Mouse (Mus musculus): ENCODE data around the gene Slc35g1. TPM values are rescaled to one million over a fixed set of nuclear protein-coding genes. Genes with fewer than 3 reads are reported as not detected.
A peak's percentile ranks its signal among the peaks of the same experiment; 100 is the strongest.

Slc35g1 gene
- polyA plus RNA-seq (2014; fragmentation: Nextera tagmentation; extraction: Ambion mirVana) = 8.9 and 10.9 TPM in 2 replicates

- peak; percentile 90 for ATAC-seq (ENCODE audit: insufficient number of reproducible peaks, insufficient read depth, low FRiP score, low read depth)
- 1% methylated on average over 65 of the region's 90 CpGs for WGBS
- Histone ChIP-seq H3K27ac (ENCODE audit: low read length) (no peak within 1 kb of the TSS), H3K4me1 (ENCODE audit: control insufficient read depth, insufficient read depth, low read length) (no peaks in the 10 kb centered on the region), H3K9ac (replicated peaks; ENCODE audit: low read depth, low read length) (peak within 1 kb of the TSS; percentile 57), H3K36me3 (ENCODE audit: control insufficient read depth, insufficient read depth, low read length) (no peaks in the 10 kb centered on the region), H3K9me3 (ENCODE audit: control insufficient read depth, low read depth, low read length) (no peaks in the 10 kb centered on the region), H3K4me3 (ENCODE audit: low read depth, low read length) (peak within 1 kb of the TSS; percentile 54), H3K4me2 (replicated peaks; ENCODE audit: low read depth, low read length) (peak within 1 kb of the TSS; percentile 79), H3K27me3 (ENCODE audit: control insufficient read depth, insufficient read depth, low read length) (no peaks in the 10 kb centered on the region)
These were observed at the start of gene Slc35g1 for GRCm38 (mm10) chr19:38395701-38396632. Slc35g1 (plus strand) TSS chr19:38395980.

DNA sequence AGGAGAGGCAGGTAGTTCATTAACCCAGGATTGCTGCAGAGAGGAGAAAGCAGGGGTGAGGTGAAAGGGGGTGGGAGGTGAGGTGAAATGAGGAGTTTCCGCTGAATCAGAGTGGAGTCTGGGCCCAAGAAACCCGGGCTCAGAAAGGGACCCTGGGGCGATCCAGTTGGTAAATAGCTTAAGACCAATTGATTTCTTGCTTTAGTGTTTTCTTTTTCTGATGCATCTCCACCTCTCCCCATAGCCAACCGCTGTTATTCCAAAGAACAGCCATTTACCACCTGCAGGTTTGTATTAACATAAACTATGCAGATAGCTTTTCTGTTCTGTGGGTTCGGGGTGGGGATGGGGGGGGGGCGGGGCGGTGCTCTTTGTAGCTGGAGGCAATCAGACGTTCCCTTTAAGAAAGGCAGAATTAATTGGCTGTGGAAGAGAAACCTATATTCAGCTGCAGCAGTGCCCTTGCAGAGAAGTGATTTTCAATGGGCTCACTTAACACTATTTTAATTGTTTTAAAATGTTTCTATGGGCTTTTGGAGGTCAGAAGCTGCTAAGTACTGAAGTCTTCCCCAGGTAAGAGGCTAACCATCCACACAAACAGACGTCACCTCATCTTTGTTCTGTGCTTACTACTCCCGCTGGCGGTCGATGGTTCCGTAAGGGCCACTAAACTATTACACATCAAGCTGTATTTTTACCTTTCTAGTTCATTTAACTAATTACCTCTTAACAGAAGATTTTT lies 47.3 kb upstream of the Slc35g1 start:
- Histone ChIP-seq H3K4me3 (ENCODE audit: low read depth, low read length) (no peak overlapping the region), H3K9ac (replicated peaks; ENCODE audit: low read depth, low read length) (no peak overlapping the region), H3K9me3 (ENCODE audit: control insufficient read depth, low read depth, low read length) (no peaks in the 10 kb centered on the region; the same call in 1 of the 2 replicates), H3K27ac (ENCODE audit: low read length) (no peak overlapping the region), H3K4me1 (ENCODE audit: control insufficient read depth, insufficient read depth, low read length) (no peaks in the 10 kb centered on the region), H3K36me3 (ENCODE audit: control insufficient read depth, insufficient read depth, low read length) (no peaks in the 10 kb centered on the region), H3K4me2 (replicated peaks; ENCODE audit: low read depth, low read length) (no peak overlapping the region), H3K27me3 (ENCODE audit: control insufficient read depth, insufficient read depth, low read length) (no peaks in the 10 kb centered on the region)
- ATAC-seq (ENCODE audit: insufficient number of reproducible peaks, insufficient read depth, low FRiP score, low read depth) = no peak
- WGBS = 40% methylated on average over 13 of the region's 13 CpGs

DNA sequence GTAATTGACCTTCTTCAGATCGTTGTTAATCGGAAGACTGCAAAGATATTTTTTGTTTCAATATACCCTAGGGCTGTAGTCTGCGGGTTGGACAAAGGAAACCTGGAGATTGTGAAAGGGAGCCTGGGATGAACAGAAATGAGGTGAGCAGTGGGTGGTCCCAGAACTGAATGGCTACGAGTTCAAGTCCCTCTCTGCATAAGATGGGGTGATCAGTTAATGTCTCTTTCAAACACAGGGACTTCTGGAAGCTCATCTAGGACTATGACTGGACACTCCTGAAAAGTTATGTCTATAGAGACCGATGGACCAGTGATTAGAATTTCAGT lies 46.8 kb upstream of the Slc35g1 start:
- Histone ChIP-seq H3K9me3 (ENCODE audit: control insufficient read depth, low read depth, low read length) (no peaks in the 10 kb centered on the region; the same call in 1 of the 2 replicates), H3K9ac (replicated peaks; ENCODE audit: low read depth, low read length) (no peak overlapping the region), H3K4me2 (replicated peaks; ENCODE audit: low read depth, low read length) (no peak overlapping the region), H3K27me3 (ENCODE audit: control insufficient read depth, insufficient read depth, low read length) (no peaks in the 10 kb centered on the region), H3K4me1 (ENCODE audit: control insufficient read depth, insufficient read depth, low read length) (no peaks in the 10 kb centered on the region), H3K27ac (ENCODE audit: low read length) (no peak overlapping the region), H3K36me3 (ENCODE audit: control insufficient read depth, insufficient read depth, low read length) (no peaks in the 10 kb centered on the region), H3K4me3 (ENCODE audit: low read depth, low read length) (no peak overlapping the region)
- 86% methylated on average over 5 of the region's 5 CpGs for WGBS
- no peak for ATAC-seq (ENCODE audit: insufficient number of reproducible peaks, insufficient read depth, low FRiP score, low read depth)

- 78% methylated on average over 2 of the region's 2 CpGs for WGBS
- Histone ChIP-seq H3K27me3 (ENCODE audit: control insufficient read depth, insufficient read depth, low read length) (no peaks in the 10 kb centered on the region), H3K4me2 (replicated peaks; ENCODE audit: low read depth, low read length) (no peak overlapping the region), H3K4me1 (ENCODE audit: control insufficient read depth, insufficient read depth, low read length) (no peaks in the 10 kb centered on the region), H3K9me3 (ENCODE audit: control insufficient read depth, low read depth, low read length) (no peaks in the 10 kb centered on the region), H3K36me3 (ENCODE audit: control insufficient read depth, insufficient read depth, low read length) (no peaks in the 10 kb centered on the region), H3K27ac (ENCODE audit: low read length) (no peak overlapping the region), H3K9ac (replicated peaks; ENCODE audit: low read depth, low read length) (no peak overlapping the region), H3K4me3 (ENCODE audit: low read depth, low read length) (no peak overlapping the region)
- no peak for ATAC-seq (ENCODE audit: insufficient number of reproducible peaks, insufficient read depth, low FRiP score, low read depth)
These were observed 44.6 kb upstream of the Slc35g1 start for GRCm38 (mm10) chr19:38351202-38351601.

DNA sequence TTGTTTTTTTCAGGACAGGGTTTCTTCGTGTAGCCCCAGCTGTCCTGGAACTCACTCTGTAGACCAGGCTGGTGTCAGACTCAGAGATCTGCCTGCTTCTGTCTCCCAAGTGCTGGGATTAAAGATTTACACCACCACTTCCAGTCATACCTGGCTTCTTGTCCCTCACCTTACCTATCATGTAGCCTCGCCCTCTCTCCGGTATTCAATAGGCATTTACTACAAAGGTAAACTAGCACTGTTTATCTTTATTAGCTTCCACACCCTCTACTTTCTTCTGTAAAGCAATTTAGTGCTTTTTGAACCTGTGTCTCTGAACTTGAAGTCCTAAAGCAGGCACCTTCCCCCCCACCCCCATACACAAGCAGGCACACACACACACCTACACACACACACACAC lies 44.1 kb upstream of the Slc35g1 start:
- no peaks in the 10 kb centered on the region for H3K36me3 ChIP-seq (ENCODE audit: control insufficient read depth, insufficient read depth, low read length)
- H3K4me3 ChIP-seq (ENCODE audit: low read depth, low read length) = no peak overlapping the region
- no peak overlapping the region for H3K27ac ChIP-seq (ENCODE audit: low read length)
- H3K27me3 ChIP-seq (ENCODE audit: control insufficient read depth, insufficient read depth, low read length) = no peaks in the 10 kb centered on the region
- no peak for ATAC-seq (ENCODE audit: insufficient number of reproducible peaks, insufficient read depth, low FRiP score, low read depth)
- no peak overlapping the region for H3K4me2 ChIP-seq (replicated peaks; ENCODE audit: low read depth, low read length)
- no peak overlapping the region for H3K9ac ChIP-seq (replicated peaks; ENCODE audit: low read depth, low read length)
- WGBS = 78% methylated on average over 3 of the region's 3 CpGs
- no peaks in the 10 kb centered on the region for H3K9me3 ChIP-seq (ENCODE audit: control insufficient read depth, low read depth, low read length)
- no peaks in the 10 kb centered on the region for H3K4me1 ChIP-seq (ENCODE audit: control insufficient read depth, insufficient read depth, low read length)

DNA sequence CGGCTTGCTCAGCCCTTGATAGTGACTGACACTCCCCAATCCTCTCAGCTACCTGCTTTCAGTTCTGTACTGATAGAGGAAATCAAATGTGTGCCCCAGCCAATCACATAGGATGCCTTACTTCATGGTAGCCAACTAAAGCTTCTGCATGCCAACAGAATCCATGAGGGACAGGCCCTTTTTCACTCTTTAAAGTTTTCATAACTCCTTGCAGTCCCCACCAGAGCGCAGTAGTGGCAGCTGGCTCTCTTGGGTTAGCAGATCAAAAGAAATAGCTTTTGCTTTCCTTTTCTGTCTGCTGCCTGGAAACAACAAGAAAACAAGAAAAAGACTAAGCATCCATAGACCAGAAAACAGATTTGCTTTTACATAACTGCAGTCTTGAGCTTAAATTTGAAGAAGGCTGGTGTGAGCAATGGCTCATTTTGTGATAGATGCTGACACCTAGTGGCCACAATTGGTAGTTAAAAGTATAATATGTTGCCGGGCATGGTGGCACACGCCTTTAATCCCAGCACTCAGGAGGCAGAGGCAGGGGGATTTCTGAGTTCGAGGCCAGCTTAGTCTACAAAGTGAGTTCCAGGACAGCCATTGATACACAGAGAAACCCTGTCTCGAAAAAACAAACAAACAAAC lies 43.2 kb upstream of the Slc35g1 start:
- no peaks in the 10 kb centered on the region for H3K27me3 ChIP-seq (ENCODE audit: control insufficient read depth, insufficient read depth, low read length)
- 38% methylated on average over 6 of the region's 6 CpGs for WGBS
- no peaks in the 10 kb centered on the region for H3K9me3 ChIP-seq (ENCODE audit: control insufficient read depth, low read depth, low read length)
- no peak overlapping the region for H3K4me2 ChIP-seq (replicated peaks; ENCODE audit: low read depth, low read length)
- no peaks in the 10 kb centered on the region for H3K4me1 ChIP-seq (ENCODE audit: control insufficient read depth, insufficient read depth, low read length)
- H3K27ac ChIP-seq (ENCODE audit: low read length) = no peak overlapping the region
- no peaks in the 10 kb centered on the region for H3K36me3 ChIP-seq (ENCODE audit: control insufficient read depth, insufficient read depth, low read length)
- no peak overlapping the region for H3K4me3 ChIP-seq (ENCODE audit: low read depth, low read length)
- ATAC-seq (ENCODE audit: insufficient number of reproducible peaks, insufficient read depth, low FRiP score, low read depth) = no peak
- no peak overlapping the region for H3K9ac ChIP-seq (replicated peaks; ENCODE audit: low read depth, low read length)

DNA sequence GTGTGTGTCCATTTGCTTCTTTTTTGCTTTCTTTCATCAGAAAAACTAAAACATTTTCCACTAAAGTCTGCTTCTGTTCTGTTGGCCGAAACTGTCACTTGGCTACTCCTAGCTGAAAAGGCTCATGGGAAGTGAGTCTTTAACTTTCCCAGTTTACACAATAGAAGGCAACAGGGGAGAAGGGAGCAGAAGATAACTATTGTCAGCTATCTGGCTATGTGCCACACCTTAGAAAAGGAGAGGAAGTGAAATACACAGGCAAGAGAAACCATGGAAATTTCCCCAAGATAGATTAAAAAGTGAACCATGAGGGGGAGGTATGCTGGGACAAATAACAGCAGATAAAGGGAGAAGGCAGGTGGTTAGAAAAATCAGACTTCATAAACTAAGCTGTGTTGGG lies 41.5 kb upstream of the Slc35g1 start:
- Histone ChIP-seq H3K9ac (replicated peaks; ENCODE audit: low read depth, low read length) (no peak overlapping the region), H3K36me3 (ENCODE audit: control insufficient read depth, insufficient read depth, low read length) (no peaks in the 10 kb centered on the region), H3K27me3 (ENCODE audit: control insufficient read depth, insufficient read depth, low read length) (no peaks in the 10 kb centered on the region), H3K9me3 (ENCODE audit: control insufficient read depth, low read depth, low read length) (no peaks in the 10 kb centered on the region), H3K4me2 (replicated peaks; ENCODE audit: low read depth, low read length) (no peak overlapping the region), H3K4me1 (ENCODE audit: control insufficient read depth, insufficient read depth, low read length) (no peaks in the 10 kb centered on the region), H3K27ac (ENCODE audit: low read length) (no peak overlapping the region), H3K4me3 (ENCODE audit: low read depth, low read length) (no peak overlapping the region)
- 84% methylated on average over 1 of the region's 1 CpGs for WGBS
- no peak for ATAC-seq (ENCODE audit: insufficient number of reproducible peaks, insufficient read depth, low FRiP score, low read depth)

DNA sequence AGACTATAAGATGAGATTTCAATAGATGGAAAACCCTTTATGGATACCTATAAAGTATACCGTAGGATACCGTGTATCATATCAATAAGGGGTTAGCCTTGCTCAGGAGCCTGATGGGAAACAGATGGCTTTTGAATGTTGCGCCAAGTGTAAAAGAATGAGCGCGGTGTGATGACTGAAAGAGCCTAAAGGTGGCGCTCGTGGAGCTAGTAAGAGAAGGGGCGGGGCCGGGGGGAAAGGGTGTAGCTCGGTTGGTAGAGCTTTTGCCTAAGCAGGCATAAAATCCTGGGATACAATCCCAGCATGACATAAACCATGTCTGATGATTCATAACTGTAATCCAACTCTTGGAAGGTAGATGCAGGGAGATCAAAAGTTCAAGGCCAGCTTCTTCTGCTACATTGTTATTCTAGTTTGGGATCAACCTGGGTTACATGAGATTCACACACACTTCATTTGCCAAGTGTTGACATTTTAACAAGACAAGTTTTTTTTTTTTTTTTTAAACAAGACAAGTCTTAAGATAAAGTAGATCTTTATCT lies 40.9 kb upstream of the Slc35g1 start:
- no peaks in the 10 kb centered on the region for H3K36me3 ChIP-seq (ENCODE audit: control insufficient read depth, insufficient read depth, low read length)
- H3K27ac ChIP-seq (ENCODE audit: low read length) = no peak overlapping the region
- no peak for ATAC-seq (ENCODE audit: insufficient number of reproducible peaks, insufficient read depth, low FRiP score, low read depth)
- no peak overlapping the region for H3K4me2 ChIP-seq (replicated peaks; ENCODE audit: low read depth, low read length)
- no peaks in the 10 kb centered on the region for H3K27me3 ChIP-seq (ENCODE audit: control insufficient read depth, insufficient read depth, low read length)
- H3K4me3 ChIP-seq (ENCODE audit: low read depth, low read length) = no peak overlapping the region
- no peaks in the 10 kb centered on the region for H3K4me1 ChIP-seq (ENCODE audit: control insufficient read depth, insufficient read depth, low read length)
- WGBS = 56% methylated on average over 10 of the region's 10 CpGs
- H3K9me3 ChIP-seq (ENCODE audit: control insufficient read depth, low read depth, low read length) = no peaks in the 10 kb centered on the region
- no peak overlapping the region for H3K9ac ChIP-seq (replicated peaks; ENCODE audit: low read depth, low read length)

Data from stomach, embryonic 14.5 days (tissue).